Mouse (Mus musculus): Measurements from ENCODE around the gene Epn2. TPM values are rescaled to one million over a fixed set of nuclear protein-coding genes. Genes with fewer than 3 reads are reported as not detected.
A peak's percentile ranks its signal among the peaks of the same experiment; 100 is the strongest.

The Epn2 gene
- total and polyA plus RNA-seq, 2 experiments from 2014 or later = 74.3 to 74.9 TPM

GRCm38 (mm10) chr11:61546452-61546851, 33.0 kb downstream of the Epn2 start:
- Histone ChIP-seq H3K9ac (replicated peaks; ENCODE audit: low read length, poor library complexity, severe bottlenecking) (no peak overlapping the region), H3K4me2 (ENCODE audit: low read depth, low read length, poor library complexity, severe bottlenecking) (no peak overlapping the region), H3K27me3 (ENCODE audit: insufficient read depth, low read length) (no peaks in the 10 kb centered on the region), H3K36me3 (ENCODE audit: insufficient read depth, low read length) (peaks cover 15% of the 10 kb centered on the region), H3K9me3 (ENCODE audit: low read length) (no peaks in the 10 kb centered on the region), H3K4me1 (ENCODE audit: insufficient read depth, low read length) (no peaks in the 10 kb centered on the region), H3K27ac (ENCODE audit: low read depth, low read length) (no peak overlapping the region), H3K4me3 (ENCODE audit: low read depth, low read length) (no peak overlapping the region)
- TF ChIP-seq CTCF (IDR thresholded peaks at IDR 0.05) = no peak
- 91% methylated on average over 10 of the region's 10 CpGs for WGBS
- ATAC-seq (ENCODE audit: low FRiP score) (no peak), DNase-seq (ENCODE audit: low spot score) (no peak)

GRCm38 (mm10) chr11:61545586-61545985, 33.9 kb downstream of the Epn2 start:
- no peak overlapping the region for H3K27ac ChIP-seq (ENCODE audit: low read depth, low read length)
- no peak for TF ChIP-seq CTCF (IDR thresholded peaks at IDR 0.05)
- no peak overlapping the region for H3K4me2 ChIP-seq (ENCODE audit: low read depth, low read length, poor library complexity, severe bottlenecking)
- no peaks in the 10 kb centered on the region for H3K9me3 ChIP-seq (ENCODE audit: low read length)
- H3K4me1 ChIP-seq (ENCODE audit: insufficient read depth, low read length) = no peaks in the 10 kb centered on the region
- 76% methylated on average over 2 of the region's 2 CpGs for WGBS
- H3K4me3 ChIP-seq (ENCODE audit: low read depth, low read length) = no peak overlapping the region
- no peaks in the 10 kb centered on the region for H3K27me3 ChIP-seq (ENCODE audit: insufficient read depth, low read length)
- H3K36me3 ChIP-seq (ENCODE audit: insufficient read depth, low read length) = peaks cover 22% of the 10 kb centered on the region
- DNase-seq (ENCODE audit: low spot score) (no peak), ATAC-seq (ENCODE audit: low FRiP score) (no peak)
- no peak overlapping the region for H3K9ac ChIP-seq (replicated peaks; ENCODE audit: low read length, poor library complexity, severe bottlenecking)

- no peak for TF ChIP-seq CTCF (IDR thresholded peaks at IDR 0.05)
Measured at GRCm38 (mm10) chr11:61541106-61541505, 38.4 kb downstream of the Epn2 start.

DNA sequence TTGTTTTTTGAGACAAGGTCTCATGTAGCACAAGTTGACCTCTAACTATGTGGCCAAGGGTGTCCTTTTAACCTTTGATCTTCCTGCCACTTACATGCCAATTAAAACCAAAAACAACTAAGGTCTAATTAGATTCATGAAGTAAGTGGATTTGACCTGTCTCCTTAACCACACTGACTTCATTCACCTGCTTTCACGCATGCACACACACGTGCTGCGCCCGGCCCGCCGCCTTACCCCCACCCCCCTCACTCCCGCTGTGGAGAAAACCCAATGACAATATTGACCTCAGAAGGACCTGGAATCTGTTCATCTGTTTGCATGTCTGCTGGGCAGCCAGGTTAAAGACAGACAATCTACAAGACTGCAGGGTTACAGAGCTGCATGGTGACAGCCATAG, 38.8 kb downstream of the Epn2 start:
- WGBS = 88% methylated on average over 7 of the region's 7 CpGs
- H3K9ac ChIP-seq (replicated peaks; ENCODE audit: low read length, poor library complexity, severe bottlenecking) = no peak overlapping the region
- H3K27ac ChIP-seq (ENCODE audit: low read depth, low read length) = no peak overlapping the region
- H3K4me1 ChIP-seq (ENCODE audit: insufficient read depth, low read length) = no peaks in the 10 kb centered on the region
- H3K27me3 ChIP-seq (ENCODE audit: insufficient read depth, low read length) = no peaks in the 10 kb centered on the region
- no peak overlapping the region for H3K4me2 ChIP-seq (ENCODE audit: low read depth, low read length, poor library complexity, severe bottlenecking)
- no peaks in the 10 kb centered on the region for H3K9me3 ChIP-seq (ENCODE audit: low read length)
- peaks cover 29% of the 10 kb centered on the region for H3K36me3 ChIP-seq (ENCODE audit: insufficient read depth, low read length)
- no peak overlapping the region for H3K4me3 ChIP-seq (ENCODE audit: low read depth, low read length)
- no peak for TF ChIP-seq CTCF (IDR thresholded peaks at IDR 0.05)
- no peak for DNase-seq (ENCODE audit: low spot score)
- ATAC-seq (ENCODE audit: low FRiP score) = no peak

More at GRCm38 (mm10) chr11:61541106-61541505, 38.4 kb downstream of the Epn2 start:
- peaks cover 28% of the 10 kb centered on the region for H3K36me3 ChIP-seq (ENCODE audit: insufficient read depth, low read length)
- H3K9me3 ChIP-seq (ENCODE audit: low read length) = no peaks in the 10 kb centered on the region
- no peak overlapping the region for H3K4me2 ChIP-seq (ENCODE audit: low read depth, low read length, poor library complexity, severe bottlenecking)
- ATAC-seq (ENCODE audit: low FRiP score) = no peak
- H3K4me3 ChIP-seq (ENCODE audit: low read depth, low read length) = no peak overlapping the region
- H3K27ac ChIP-seq (ENCODE audit: low read depth, low read length) = no peak overlapping the region
- H3K9ac ChIP-seq (replicated peaks; ENCODE audit: low read length, poor library complexity, severe bottlenecking) = no peak overlapping the region
- no peaks in the 10 kb centered on the region for H3K4me1 ChIP-seq (ENCODE audit: insufficient read depth, low read length)
- DNase-seq (ENCODE audit: low spot score) = no peak
- WGBS = 87% methylated on average over 2 of the region's 2 CpGs
- no peaks in the 10 kb centered on the region for H3K27me3 ChIP-seq (ENCODE audit: insufficient read depth, low read length)

GRCm38 (mm10) chr11:61537362-61537761, 42.1 kb downstream of the Epn2 start:
- no peak for TF ChIP-seq CTCF (IDR thresholded peaks at IDR 0.05)
- Histone ChIP-seq H3K27ac (ENCODE audit: low read depth, low read length) (peak overlapping the region; percentile 4; the same call in 1 of the 2 replicates), H3K36me3 (ENCODE audit: insufficient read depth, low read length) (peaks cover 31% of the 10 kb centered on the region), H3K9ac (replicated peaks; ENCODE audit: low read length, poor library complexity, severe bottlenecking) (no peak overlapping the region), H3K9me3 (ENCODE audit: low read length) (no peaks in the 10 kb centered on the region), H3K4me1 (ENCODE audit: insufficient read depth, low read length) (no peaks in the 10 kb centered on the region), H3K4me2 (ENCODE audit: low read depth, low read length, poor library complexity, severe bottlenecking) (no peak overlapping the region), H3K4me3 (ENCODE audit: low read depth, low read length) (no peak overlapping the region), H3K27me3 (ENCODE audit: insufficient read depth, low read length) (no peaks in the 10 kb centered on the region)
- 90% methylated on average over 3 of the region's 3 CpGs for WGBS
- ATAC-seq (ENCODE audit: low FRiP score) (no peak), DNase-seq (ENCODE audit: low spot score) (peak; percentile 24)

GRCm38 (mm10) chr11:61536952-61537351, 42.5 kb downstream of the Epn2 start:
- DNase-seq (ENCODE audit: low spot score) (no peak), ATAC-seq (ENCODE audit: low FRiP score) (no peak)
- H3K4me3 ChIP-seq (ENCODE audit: low read depth, low read length) = no peak overlapping the region
- no peak overlapping the region for H3K4me2 ChIP-seq (ENCODE audit: low read depth, low read length, poor library complexity, severe bottlenecking)
- H3K9me3 ChIP-seq (ENCODE audit: low read length) = no peaks in the 10 kb centered on the region
- no peak overlapping the region for H3K9ac ChIP-seq (replicated peaks; ENCODE audit: low read length, poor library complexity, severe bottlenecking)
- 63% methylated on average over 3 of the region's 3 CpGs for WGBS
- H3K4me1 ChIP-seq (ENCODE audit: insufficient read depth, low read length) = no peaks in the 10 kb centered on the region
- TF ChIP-seq CTCF (IDR thresholded peaks at IDR 0.05) = no peak
- H3K27ac ChIP-seq (ENCODE audit: low read depth, low read length) = peak overlapping the region; percentile 4; the same call in 1 of the 2 replicates
- H3K27me3 ChIP-seq (ENCODE audit: insufficient read depth, low read length) = no peaks in the 10 kb centered on the region
- peaks cover 31% of the 10 kb centered on the region for H3K36me3 ChIP-seq (ENCODE audit: insufficient read depth, low read length)

Measured in midbrain, postnatal 0 days (tissue).